Mouse (Mus musculus): ENCODE data around the gene Ppid.

DNA sequence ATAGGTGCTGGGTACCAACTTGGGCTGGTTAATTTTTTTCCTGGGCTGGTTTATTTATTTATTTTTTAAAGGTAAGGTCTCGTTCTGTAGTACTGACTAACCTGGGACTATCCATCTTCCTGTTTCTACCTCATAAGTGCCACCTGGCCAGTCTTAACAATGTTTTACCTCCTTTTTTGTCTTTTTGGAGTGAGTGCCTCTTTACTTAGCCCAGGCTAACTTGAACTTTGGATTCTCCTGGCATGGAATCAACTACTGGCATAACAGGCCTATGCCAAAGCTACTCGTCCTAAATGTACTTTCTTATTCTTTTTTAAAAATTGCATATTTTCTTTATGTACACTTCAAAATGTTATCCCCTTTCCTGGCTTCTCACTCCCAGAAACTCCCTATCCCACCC, 1.5 kb upstream of the Ppid start:
- TF ChIP-seq TCF12 (IDR thresholded peaks at IDR 0.05; ENCODE audit: low read depth, low read length) (no peak), NRF1 (IDR thresholded peaks at IDR 0.05; ENCODE audit: insufficient read depth, low read depth, low read length, poor library complexity, severe bottlenecking) (no peak), CTCF (IDR thresholded peaks at IDR 0.05 in 2 of 3, conservative IDR thresholded peaks at IDR 0.05 in 1 of 3; ENCODE audit: control insufficient read depth in 1 of 3, insufficient read depth in 1 of 3, low read depth in 2 of 3, low read length in 3 of 3, poor library complexity in 1 of 3, severe bottlenecking in 1 of 3) (no peak), E2F4 (IDR thresholded peaks at IDR 0.05; ENCODE audit: borderline replicate concordance, low read depth, low read length) (no peak), BHLHE40 (IDR thresholded peaks at IDR 0.05; ENCODE audit: borderline replicate concordance, low read depth, low read length) (no peak), ZC3H11A (IDR thresholded peaks at IDR 0.05; ENCODE audit: low read depth, low read length) (no peak), POLR2A (IDR thresholded peaks at IDR 0.05; ENCODE audit: control insufficient read depth in 1 of 2, insufficient read depth in 1 of 2, low read depth in 1 of 2, low read length in 2 of 2, poor library complexity in 1 of 2) (no peak), MAFK (IDR thresholded peaks at IDR 0.05; ENCODE audit: borderline replicate concordance, low read depth, low read length) (no peak), CHD2 (IDR thresholded peaks at IDR 0.05; ENCODE audit: low read length) (no peak), EP300 (IDR thresholded peaks at IDR 0.05; ENCODE audit: low read depth in 1 of 2, low read length in 2 of 2) (no peak), GATA1 (IDR thresholded peaks at IDR 0.05; ENCODE audit: low read depth, low read length) (no peak), ZKSCAN1 (IDR thresholded peaks at IDR 0.05; ENCODE audit: low read depth, low read length) (no peak)

Data from MEL (cell line).